Mouse (Mus musculus): ENCODE data around the gene Apbb2.

- no peak for TF ChIP-seq EP300 (IDR thresholded peaks at IDR 0.05; ENCODE audit: low read depth)
- no peak for TF ChIP-seq CTCF (IDR thresholded peaks at IDR 0.05; ENCODE audit: low read depth)
Observed at GRCm38 (mm10) chr5:66532827-66533226, 85.8 kb downstream of the Apbb2 start.

Data from heart, postnatal 0 days (tissue).